Mouse (Mus musculus) left cerebral cortex, postnatal 25 days (tissue): ENCODE data around the gene Ajm1. TPM values are rescaled to one million over a fixed set of nuclear protein-coding genes. Genes with fewer than 3 reads are reported as not detected.

Source experiments
- DNase-seq, 2 experiments: peaks; one replicate each; pipeline ENCODE4 v3.0.0; 2022; ENCODE audit warnings: low spot score in 2 of 2, mixed read lengths in 1 of 2
- intact Hi-C: fragments of 180-260 bp; cut with DNase I; formaldehyde crosslinking; loops from one replicate; pipeline ENCODE4 v1.15.1; 2025
- total RNA-seq, 2 experiments: library from RNA; stranded (reverse); gene quantifications; 2 replicates each; pipeline ENCODE4 v1.2.3; 2021

The Ajm1 gene
- total RNA-seq, 2 experiments from 2014 or later: 109 to 120 TPM

DNA sequence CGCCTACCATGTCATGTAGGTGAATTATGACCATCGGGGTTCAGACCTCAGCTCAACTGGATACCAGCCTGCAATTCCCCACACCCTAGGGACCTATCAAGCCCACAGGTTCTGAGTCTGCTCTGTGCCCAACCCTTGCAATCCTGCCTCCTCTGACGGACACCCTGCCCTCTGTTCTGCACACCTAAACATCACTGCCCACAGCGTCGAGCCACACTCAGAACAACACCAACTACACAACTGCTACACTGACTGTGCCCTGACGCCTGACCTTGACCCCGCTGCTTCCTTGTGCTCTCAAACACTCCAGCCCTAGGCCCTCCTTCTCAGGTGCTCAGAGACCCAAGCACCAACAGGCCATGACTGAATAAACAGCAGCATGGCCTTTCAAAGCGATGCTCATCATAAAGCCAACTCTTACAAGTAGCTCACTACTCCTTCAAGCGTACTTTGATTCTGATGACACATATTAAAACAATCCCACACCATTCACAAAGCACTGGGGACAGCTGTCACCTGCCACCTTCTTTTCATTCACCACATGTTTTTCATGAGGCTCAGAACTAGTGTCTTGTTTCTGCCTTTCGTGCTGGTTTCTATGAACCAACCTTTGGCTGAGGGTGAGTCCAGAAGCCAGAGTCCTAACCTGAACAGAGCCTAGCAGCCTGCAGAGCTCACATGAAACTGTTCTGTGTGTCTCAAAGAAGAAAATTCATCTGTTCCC is 39.8 kb downstream of the Ajm1 start:
- intact Hi-C loops: no loop called here
- DNase-seq: no peak

DNA sequence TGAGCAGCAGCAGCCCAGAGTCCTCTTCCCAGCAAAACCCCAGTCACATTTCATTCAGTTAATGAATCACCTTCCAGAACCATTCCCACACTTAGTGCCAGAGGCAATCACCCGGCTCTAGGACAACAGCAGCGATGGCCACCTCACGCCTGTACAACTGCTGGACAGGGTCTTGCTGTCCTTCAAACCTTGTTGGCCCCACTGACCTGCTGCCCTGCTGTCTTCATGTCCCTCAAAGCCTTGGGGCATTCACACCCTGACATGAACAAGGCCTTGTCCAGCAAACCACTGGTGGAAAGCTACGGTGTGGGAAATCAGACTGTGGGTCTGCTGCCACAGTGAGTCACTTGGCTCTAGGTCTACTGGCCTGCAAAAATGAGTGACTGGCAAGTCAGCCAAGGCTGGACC is 41.0 kb downstream of the Ajm1 start:
- intact Hi-C loops: no loop called here
- no peak for DNase-seq

DNA sequence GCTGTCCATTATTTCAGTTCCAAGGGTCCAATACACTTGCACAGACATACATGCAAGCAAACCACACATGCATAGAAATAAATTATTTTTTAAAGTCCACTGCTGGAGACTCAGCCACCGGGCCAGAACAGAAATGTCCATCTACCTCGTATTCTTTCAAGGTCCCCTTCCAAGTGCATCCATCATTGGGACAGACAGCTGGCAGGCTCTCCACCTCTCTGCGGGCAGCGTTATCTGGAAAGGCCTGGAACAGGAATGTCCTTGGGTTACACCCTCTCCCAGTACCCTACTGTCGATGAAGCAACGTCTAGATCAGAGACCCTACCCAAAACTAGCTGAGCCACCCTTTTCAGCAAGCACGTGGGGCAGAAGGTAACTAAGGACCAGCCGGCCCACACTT is 45.0 kb downstream of the Ajm1 start:
- DNase-seq: no peak

DNA sequence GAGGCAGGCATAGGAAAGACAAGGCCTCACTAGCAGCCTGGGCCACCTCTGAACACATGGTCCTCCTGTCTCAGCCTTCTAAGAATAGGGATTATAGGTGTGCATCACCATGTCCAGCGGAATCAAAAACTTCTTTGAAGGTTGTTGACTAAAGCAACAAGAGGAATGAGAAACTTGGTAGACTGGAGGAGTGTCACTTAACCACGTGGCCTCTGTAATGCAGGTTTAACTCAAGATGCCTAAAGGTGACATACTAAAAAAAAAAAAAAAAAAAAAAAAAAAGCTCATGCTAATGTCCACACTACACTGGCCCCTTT is 46.7 kb downstream of the Ajm1 start:
- intact Hi-C loops: no loop called here
- no peak for DNase-seq

More for the DNA sequence above, 45.0 kb downstream of the Ajm1 start:
- intact Hi-C loops: no loop called here

DNA sequence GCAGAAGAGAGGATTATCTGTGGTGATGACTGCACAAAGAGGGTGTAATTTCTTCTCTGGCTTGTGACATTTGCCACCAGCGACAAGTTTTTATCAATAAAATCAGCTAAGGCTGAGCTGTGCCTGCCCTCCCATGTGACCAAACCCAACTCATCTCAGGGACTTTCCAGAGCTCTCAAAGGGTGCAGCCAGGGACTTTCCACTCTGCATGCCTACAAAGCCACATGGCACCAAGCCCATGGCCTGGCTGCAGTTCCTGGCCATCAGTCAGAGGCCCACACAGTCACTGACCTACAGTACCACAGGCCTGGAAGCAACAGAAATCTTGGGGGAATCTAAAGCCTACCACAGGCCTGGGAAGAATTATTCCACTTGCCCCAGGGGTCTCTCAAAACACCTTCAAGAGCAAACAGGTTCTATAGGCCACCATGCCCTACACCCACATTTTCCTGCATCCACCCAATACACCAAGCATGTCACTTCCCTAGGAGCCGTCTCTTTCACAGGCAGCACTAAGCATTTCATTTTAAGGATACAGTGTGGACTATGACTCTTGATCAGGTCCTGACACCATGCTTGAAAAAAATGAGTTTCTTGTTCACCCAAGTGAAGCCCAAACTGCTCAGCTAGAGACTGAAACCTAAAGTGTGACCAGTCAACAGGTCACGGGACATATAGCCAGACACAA is 47.2 kb downstream of the Ajm1 start:
- peak in 1 of 2 experiments; percentile 25 for DNase-seq
- intact Hi-C loops: no loop called here

DNA sequence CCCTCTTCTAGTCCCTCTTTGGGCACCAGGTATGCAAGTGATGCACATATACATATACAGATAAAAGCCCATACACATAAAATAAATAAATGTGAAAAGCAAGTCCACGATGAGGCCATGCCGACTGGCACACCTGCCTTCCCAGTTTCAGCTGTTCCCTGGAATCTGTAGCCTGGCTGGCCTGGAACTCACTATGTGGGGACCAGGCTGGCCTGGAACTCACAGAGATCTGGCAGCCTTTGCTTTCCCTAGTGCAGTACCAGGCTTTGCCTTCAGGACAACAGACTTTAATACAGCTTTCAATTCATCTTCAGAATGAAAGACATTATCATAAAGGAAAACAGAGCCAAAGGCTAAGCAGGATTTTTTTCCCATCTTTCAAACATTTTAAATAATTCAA is 47.9 kb downstream of the Ajm1 start:
- intact Hi-C loops: no loop called here
- DNase-seq: no peak

DNA sequence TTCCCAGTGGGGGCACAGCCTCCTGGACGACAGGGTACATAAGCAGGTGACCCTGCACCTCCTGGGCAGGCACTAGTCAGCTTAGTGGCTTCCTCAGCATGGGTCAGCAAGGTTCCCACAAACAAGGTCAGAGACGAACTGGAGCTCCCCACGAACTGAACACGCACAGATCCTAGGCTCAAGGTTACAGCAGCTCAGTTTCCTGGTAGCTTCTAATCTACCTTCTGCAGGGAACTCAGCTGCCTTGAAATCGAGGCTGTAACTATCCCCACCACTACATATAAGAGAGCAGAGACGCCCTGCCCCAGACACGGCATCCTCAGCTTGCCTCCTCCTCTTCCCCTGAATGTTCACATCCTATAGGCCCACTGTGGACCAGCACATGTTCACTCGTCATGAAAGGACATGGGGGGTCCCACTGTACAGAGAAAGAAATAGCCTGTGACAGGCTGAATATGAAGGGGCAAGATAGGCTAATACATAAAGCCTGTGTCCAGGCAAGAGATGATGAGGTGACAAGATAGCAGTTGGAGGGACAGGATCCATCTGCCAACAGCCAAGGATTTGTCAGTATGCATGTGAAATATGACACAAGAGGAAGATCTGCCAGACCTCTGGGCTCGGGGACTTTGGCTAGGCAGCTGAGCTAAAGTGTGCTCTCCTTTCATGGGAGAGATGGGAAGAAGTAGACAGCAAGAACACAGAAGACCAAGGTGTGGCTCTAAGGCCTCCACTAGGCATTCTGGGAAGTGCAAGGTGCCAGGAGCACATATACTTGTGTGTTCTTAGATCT is 54.9 kb downstream of the Ajm1 start:
- no peak for DNase-seq
- intact Hi-C loops: no loop called here

Other genes with a start within 250 kb of the Ajm1 start
- gene Man1b1, start 249.4 kb downstream of the Ajm1 start, total RNA-seq: 10 to 100 TPM; 55.0 to 59.5 TPM
- 10 to 100 TPM; 28.2 to 33.2 TPM for gene Dpp7, start 225.4 kb downstream of the Ajm1 start, total RNA-seq
- gene Uap1l1, start 216.1 kb downstream of the Ajm1 start, total RNA-seq: 10 to 100 TPM; 11.3 to 14.0 TPM
- 1 to 10 TPM; 1.9 to 2.5 TPM for gene Sapcd2, start 209.4 kb downstream of the Ajm1 start, total RNA-seq
- gene Entpd2, start 185.9 kb downstream of the Ajm1 start, total RNA-seq: 10 to 100 TPM; 11.7 to 13.2 TPM
- gene Npdc1, start 182.4 kb downstream of the Ajm1 start, total RNA-seq: 100 to 1,000 TPM; 331 to 339 TPM
- under 1 TPM; 0.32 to 0.37 TPM for gene Fut7, start 158.5 kb downstream of the Ajm1 start, total RNA-seq
- 100 to 1,000 TPM; 154 to 165 TPM for gene Abca2, start 153.1 kb downstream of the Ajm1 start, total RNA-seq
- gene Clic3, start 124.9 kb downstream of the Ajm1 start, total RNA-seq: under 1 TPM in 1 of 2 experiments, not detected in 1; 0.69 TPM
- gene Paxx, start 120.7 kb downstream of the Ajm1 start, total RNA-seq: 10 to 100 TPM; 68.6 to 81.0 TPM
- gene Ptgds, start 111.7 kb downstream of the Ajm1 start, total RNA-seq: 1,000 to 10,000 TPM; 1,926 to 2,241 TPM
- gene Lcn12, start 87.8 kb downstream of the Ajm1 start, total RNA-seq: not detected
- gene Fbxw5, start 81.0 kb downstream of the Ajm1 start, total RNA-seq: 100 to 1,000 TPM; 112 to 127 TPM
- 1 to 10 TPM; 1.1 to 1.7 TPM for gene C8g, start 80.0 kb downstream of the Ajm1 start, total RNA-seq
- 10 to 100 TPM in 1 of 2 experiments, 1 to 10 TPM in 1; 9.6 to 10.4 TPM for gene Traf2, start 34.8 kb downstream of the Ajm1 start, total RNA-seq
- 100 to 1,000 TPM; 202 to 214 TPM for gene Edf1, start 23.9 kb downstream of the Ajm1 start, total RNA-seq
- 1 to 10 TPM in 1 of 2 experiments, under 1 TPM in 1; 0.69 to 2.1 TPM for gene Mamdc4, start 6.9 kb downstream of the Ajm1 start, total RNA-seq
- 10 to 100 TPM; 73.8 to 74.3 TPM for gene Phpt1, start 6.5 kb downstream of the Ajm1 start, total RNA-seq
- 100 to 1,000 TPM; 136 to 152 TPM for gene Rabl6, start 26.8 kb upstream of the Ajm1 start, total RNA-seq
- gene Ccdc183, start 35.9 kb upstream of the Ajm1 start, total RNA-seq: not detected
- gene Tmem141, start 40.2 kb upstream of the Ajm1 start, total RNA-seq: 10 to 100 TPM; 26.7 to 27.7 TPM
- under 1 TPM; 0.44 to 0.55 TPM for gene Fcna, start 46.3 kb upstream of the Ajm1 start, total RNA-seq
- gene Lcn8, start 71.4 kb upstream of the Ajm1 start, total RNA-seq: not detected
- not detected for gene Lcn5, start 76.2 kb upstream of the Ajm1 start, total RNA-seq
- not detected for gene Lcn6, start 95.0 kb upstream of the Ajm1 start, total RNA-seq
- not detected for gene Lcn10, start 101.0 kb upstream of the Ajm1 start, total RNA-seq
- gene Obp2a, start 118.3 kb upstream of the Ajm1 start, total RNA-seq: not detected
- 10 to 100 TPM; 85.6 to 89.4 TPM for gene Bmyc, start 125.0 kb upstream of the Ajm1 start, total RNA-seq
- not detected for gene Obp2b, start 155.3 kb upstream of the Ajm1 start, total RNA-seq
- not detected for gene Lcn3, start 183.8 kb upstream of the Ajm1 start, total RNA-seq
- gene Lcn11, start 195.3 kb upstream of the Ajm1 start, total RNA-seq: not detected
- not detected for gene Gm13539, start 200.5 kb upstream of the Ajm1 start, total RNA-seq
- gene Glt6d1, start 234.1 kb upstream of the Ajm1 start, total RNA-seq: not detected
- gene Lcn9, start 241.4 kb upstream of the Ajm1 start, total RNA-seq: not detected